Mouse (Mus musculus) CD4-positive, CD25-positive, alpha-beta regulatory T cell, adult 4 months (primary cell): Measurements from ENCODE around the gene 4921517D22Rik. TPM values are rescaled to one million over a fixed set of nuclear protein-coding genes. Genes with fewer than 3 reads are reported as not detected.

Experiments used
- ATAC-seq: one replicate; pipeline ENCODE4 v1.8.0; 2017
- polyA plus RNA-seq, 2 experiments: library from polyadenylated mRNA; unstranded; fragments of 100-300 nt; shearing (Covaris generic); gene quantifications; one replicate each; pipeline ENCODE4 v1.2.1; 2017

The 4921517D22Rik gene
- polyA plus RNA-seq, 2 experiments from 2014 or later = not detected

- no peak for ATAC-seq
These were observed 36.1 kb downstream of the 4921517D22Rik start for GRCm38 (mm10) chr13:59657781-59658180.

- peak; percentile 31 for ATAC-seq
These were observed 36.9 kb downstream of the 4921517D22Rik start for GRCm38 (mm10) chr13:59656975-59657388.

- ATAC-seq = peak; percentile 84
These were observed 37.5 kb downstream of the 4921517D22Rik start for GRCm38 (mm10) chr13:59656316-59656832.

- ATAC-seq = no peak
These were observed 38.1 kb downstream of the 4921517D22Rik start for GRCm38 (mm10) chr13:59655718-59656315.

- no peak for ATAC-seq
These were observed 39.4 kb downstream of the 4921517D22Rik start for GRCm38 (mm10) chr13:59654465-59654864.

- ATAC-seq = no peak
These were observed 40.8 kb downstream of the 4921517D22Rik start for GRCm38 (mm10) chr13:59653136-59653535.

GRCm38 (mm10) chr13:59652651-59653050, 41.3 kb downstream of the 4921517D22Rik start:
- ATAC-seq = no peak

GRCm38 (mm10) chr13:59649781-59650180, 44.1 kb downstream of the 4921517D22Rik start:
- no peak for ATAC-seq

GRCm38 (mm10) chr13:59648598-59648997, 45.3 kb downstream of the 4921517D22Rik start:
- no peak for ATAC-seq

GRCm38 (mm10) chr13:59647484-59647883, 46.4 kb downstream of the 4921517D22Rik start:
- no peak for ATAC-seq

GRCm38 (mm10) chr13:59646674-59647244, 47.1 kb downstream of the 4921517D22Rik start:
- no peak for ATAC-seq

GRCm38 (mm10) chr13:59645491-59645890, 48.4 kb downstream of the 4921517D22Rik start:
- ATAC-seq = no peak

- no peak for ATAC-seq
These were observed 51.1 kb downstream of the 4921517D22Rik start for GRCm38 (mm10) chr13:59642818-59643217.

- no peak for ATAC-seq
These were observed 53.8 kb downstream of the 4921517D22Rik start for GRCm38 (mm10) chr13:59640178-59640440.

- ATAC-seq = no peak
These were observed 54.3 kb downstream of the 4921517D22Rik start for GRCm38 (mm10) chr13:59639368-59640177.

- ATAC-seq = no peak
These were observed 56.1 kb downstream of the 4921517D22Rik start for GRCm38 (mm10) chr13:59637800-59638199.

Other genes starting within 250 kb of the 4921517D22Rik start
- gene Agtpbp1, start 108.9 kb downstream of the 4921517D22Rik start, polyA plus RNA-seq = 10 to 100 TPM; 18.8 to 22.3 TPM
- gene Naa35, start 108.8 kb downstream of the 4921517D22Rik start, polyA plus RNA-seq = 10 to 100 TPM; 85.9 to 96.8 TPM
- 10 to 100 TPM; 38.6 to 45.1 TPM for gene Golm1, start 18.3 kb downstream of the 4921517D22Rik start, polyA plus RNA-seq
- gene Spata31d1a, start 16.2 kb upstream of the 4921517D22Rik start, polyA plus RNA-seq = not detected
- not detected for gene Spata31d1b, start 18.2 kb upstream of the 4921517D22Rik start, polyA plus RNA-seq
- gene Spata31d1d, start 37.6 kb upstream of the 4921517D22Rik start, polyA plus RNA-seq = not detected
- gene 1700014D04Rik, start 52.6 kb upstream of the 4921517D22Rik start, polyA plus RNA-seq = not detected
- gene Isca1, start 75.7 kb upstream of the 4921517D22Rik start, polyA plus RNA-seq = 10 to 100 TPM; 54.6 to 62.5 TPM
- not detected for gene Gm49354, start 88.1 kb upstream of the 4921517D22Rik start, polyA plus RNA-seq
- 10 to 100 TPM; 71.4 to 71.8 TPM for gene Tut7, start 129.0 kb upstream of the 4921517D22Rik start, polyA plus RNA-seq